Mouse (Mus musculus) lung, postnatal 36 days (tissue): ENCODE results near the gene Ash1l.

Experiments used
- DNase-seq: peaks from one replicate; pipeline ENCODE4 v3.0.0; 2022; ENCODE audit warnings: mixed read lengths

The Ash1l gene

DNA sequence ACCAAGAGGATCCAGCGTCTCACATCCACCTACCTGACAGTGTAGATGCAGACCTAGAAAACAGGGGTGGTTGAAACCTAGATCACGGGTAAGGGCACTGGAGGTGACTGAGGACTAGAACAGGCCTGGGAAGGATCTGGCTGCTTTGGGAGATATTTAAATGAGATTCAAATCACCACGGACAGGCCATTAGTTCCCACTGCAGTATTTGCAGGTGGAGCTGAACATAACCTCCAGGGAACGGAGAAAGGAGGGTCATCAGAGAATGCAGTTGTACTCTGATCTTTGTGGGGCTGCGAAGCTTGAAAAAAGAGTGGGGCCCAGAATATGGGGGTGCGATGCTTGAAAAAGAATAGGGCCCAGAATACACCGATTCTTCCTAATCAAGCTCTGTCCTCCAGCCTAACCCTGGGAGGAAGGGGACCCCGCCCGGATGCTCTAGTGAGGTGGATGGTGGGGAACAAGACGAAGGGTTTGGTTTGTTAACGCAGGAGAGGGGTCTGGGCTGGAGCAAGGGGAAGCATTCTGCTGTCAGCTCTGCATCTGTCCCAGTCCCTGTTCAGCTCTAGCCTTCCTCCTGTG, 142.2 kb downstream of the Ash1l start:
- no peak for DNase-seq

DNA sequence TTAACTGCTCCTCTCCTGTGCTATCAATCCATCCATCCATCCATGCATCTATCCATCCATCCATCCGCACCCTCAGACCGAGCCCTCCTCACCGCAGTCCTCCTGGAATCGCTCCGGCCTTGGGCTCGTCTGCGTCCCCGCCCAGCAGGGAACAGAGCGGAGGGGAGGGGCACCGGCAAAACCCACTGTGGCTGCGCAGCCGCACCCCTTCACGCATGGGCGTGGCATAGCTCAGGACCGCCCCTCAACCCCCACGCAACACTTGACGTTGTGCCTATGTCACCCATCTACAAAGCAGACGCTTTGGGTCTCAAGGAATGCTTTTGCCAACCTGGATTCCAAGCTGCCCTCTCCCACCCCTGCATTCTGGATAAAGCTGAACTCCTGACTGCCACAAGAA, 142.8 kb downstream of the Ash1l start, which contains the start of gene Rusc1:
Rusc1 (minus strand) TSS at position 137 of the 400 bp plus-strand sequence.
- DNase-seq: peak; percentile 93

DNA sequence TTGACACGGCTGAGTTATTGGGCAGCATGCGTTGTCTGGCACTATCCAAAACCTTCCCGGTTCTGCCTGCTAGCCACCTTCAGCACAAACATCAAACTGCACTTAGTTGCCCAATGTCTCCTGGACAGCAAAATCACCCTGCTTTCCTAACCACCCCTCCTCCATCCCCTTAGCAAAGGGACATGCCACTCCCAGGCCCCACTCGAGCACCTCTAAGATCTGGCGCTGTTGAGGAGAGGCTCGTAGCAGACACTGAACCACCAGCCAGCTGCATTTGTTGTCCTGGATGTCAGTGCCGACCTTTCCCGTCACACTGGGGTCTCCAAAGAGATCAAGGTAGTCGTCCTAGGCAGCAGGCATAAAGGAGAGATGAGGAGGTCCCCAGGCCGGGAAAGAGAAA, 143.6 kb downstream of the Ash1l start:
- no peak for DNase-seq

DNA sequence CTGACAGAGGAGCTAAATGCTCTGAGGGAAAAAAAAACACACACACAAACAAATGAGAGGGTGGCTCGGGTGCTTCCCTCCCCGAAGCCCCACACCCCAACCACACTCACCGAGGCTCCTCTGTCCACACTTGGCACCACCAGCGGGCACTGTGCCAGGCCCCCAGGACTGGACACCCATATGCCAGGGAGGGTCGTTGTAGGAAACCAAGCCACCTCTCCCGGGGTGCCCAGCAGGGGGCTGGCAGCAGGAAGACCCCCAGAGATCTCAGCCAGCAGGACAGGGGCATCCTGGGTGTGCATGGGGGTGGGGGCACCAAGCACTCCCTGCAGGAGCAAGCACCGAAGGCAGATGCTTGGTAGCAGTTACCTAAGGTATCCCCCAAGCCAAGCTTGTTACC, 150.4 kb downstream of the Ash1l start, which contains the start of gene Gm43738:
Gm43738 (minus strand) TSS at position 289 of the 400 bp plus-strand sequence.
- no peak for DNase-seq

DNA sequence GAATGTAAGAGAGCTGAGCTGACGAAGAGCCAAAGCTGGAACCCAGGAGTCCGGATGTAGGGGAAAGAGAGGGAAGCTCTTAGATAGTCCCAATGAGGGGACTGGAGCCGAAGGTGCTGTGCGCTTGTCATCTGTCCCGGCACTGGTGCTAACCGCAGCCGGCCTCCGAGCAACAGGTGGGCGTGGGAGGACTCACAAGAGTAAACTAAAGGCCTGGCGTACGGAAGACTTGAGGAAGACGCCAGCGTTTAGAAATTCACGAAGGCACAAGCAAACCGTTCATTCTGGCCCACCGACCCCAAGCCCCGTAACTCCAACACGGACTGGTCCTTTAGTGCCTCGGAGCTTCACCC, 151.0 kb downstream of the Ash1l start:
- DNase-seq: peak; percentile 23

DNA sequence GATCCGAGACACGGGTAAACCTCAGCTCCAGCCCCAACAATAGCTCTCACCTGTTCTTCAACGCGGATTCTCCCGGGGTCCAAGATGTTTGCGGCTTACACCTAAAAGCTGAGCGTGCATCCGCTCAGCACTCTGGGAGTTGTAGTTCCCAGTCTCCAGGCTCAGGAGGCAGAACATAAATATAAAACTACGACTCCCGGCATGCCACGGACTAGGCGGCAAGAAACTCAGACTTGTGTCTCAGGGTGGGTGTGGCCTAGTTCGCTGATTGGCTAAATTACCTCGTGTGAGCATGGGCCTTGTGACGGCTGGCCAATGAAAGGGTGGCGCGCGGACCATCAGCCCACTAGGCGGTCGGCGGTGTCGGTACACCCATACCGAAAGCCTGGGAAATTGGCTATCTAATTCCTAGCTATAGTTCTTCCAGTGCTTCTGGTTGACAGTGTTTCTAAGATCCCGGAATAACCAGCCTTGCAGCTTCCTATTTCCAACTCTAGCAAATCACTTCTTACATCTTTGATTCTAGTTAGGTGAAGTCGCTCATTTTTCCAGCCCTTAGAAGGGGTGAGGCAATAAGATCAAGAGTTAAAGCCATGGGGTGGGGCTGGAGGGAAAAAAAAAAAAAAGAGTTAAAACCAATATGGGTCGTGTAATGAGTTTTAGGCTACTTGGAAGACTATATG, 151.5 kb downstream of the Ash1l start, which contains the start of gene Fdps:
Fdps (minus strand) TSS at position 148 of the 683 bp plus-strand sequence.
- DNase-seq: peak; percentile 100

DNA sequence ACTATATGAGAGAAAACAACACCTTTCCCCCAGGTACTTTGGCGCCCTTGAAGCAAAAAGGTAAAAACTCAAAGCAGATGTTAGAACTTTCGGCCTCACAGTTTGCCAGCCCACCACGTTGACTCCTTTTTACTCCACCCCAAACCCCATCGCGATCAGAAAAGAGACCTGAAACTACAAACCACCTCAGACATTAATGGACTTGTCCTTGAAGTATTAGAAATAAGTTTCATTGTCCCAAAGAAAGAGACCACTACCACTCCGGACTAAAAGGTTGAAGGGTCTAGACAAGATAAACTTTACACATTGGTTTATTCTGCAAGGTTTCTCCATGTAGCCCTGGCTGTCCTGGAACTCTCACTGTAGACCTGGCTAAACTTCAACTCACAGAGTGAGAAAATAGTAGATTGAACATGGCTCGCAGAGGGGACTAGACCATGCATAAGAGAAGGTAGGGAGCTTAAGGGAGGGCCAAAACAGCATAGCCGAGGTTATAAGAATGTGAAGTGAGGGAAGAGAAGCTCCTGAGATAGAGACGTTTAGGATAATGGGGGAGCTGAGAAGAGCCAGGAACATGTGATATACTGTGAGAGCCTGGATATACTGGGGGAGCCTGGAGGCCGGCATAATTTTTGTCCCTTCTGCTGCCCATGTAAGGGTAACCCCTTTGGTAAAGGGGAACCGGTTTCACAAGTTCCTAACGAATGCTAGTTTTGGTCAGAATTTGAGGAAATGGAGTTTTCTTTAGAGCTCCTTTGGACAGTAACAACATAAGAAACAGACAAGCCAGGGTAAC, 152.3 kb downstream of the Ash1l start:
- DNase-seq: no peak

DNA sequence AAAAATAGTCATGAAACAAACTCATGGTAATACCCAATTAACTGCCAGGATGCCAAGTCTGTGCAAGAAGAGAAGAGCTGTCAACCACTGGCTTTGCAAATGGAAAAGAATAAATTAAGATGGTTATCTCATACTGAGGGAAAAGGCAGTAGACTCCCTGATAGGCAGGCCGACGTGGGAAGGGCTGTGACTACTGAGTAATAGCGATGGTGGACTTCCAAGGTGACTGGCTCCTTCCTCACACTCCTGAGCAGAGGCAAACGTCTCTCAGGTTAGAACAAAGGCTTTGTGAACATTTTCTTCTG, 152.8 kb downstream of the Ash1l start:
- no peak for DNase-seq

DNA sequence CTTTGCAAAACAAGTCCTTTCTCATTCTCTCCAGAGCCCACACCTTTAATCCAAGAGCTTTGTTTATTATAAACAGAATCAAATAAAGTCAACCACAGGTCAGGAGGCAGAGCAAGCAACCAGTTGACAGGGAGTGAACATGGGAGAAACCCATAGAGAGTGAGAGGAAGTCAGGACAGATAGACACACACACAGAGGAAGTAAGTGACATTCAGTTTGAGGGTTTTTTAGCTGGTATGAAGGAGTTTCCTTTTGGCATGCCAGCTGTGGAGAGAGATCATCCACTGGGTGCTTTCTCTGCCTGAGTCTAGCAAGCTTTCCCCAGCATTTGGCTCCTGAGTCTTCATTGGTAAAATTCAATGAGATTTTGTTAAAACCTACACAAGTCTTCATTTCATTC, 156.5 kb downstream of the Ash1l start:
- no peak for DNase-seq

DNA sequence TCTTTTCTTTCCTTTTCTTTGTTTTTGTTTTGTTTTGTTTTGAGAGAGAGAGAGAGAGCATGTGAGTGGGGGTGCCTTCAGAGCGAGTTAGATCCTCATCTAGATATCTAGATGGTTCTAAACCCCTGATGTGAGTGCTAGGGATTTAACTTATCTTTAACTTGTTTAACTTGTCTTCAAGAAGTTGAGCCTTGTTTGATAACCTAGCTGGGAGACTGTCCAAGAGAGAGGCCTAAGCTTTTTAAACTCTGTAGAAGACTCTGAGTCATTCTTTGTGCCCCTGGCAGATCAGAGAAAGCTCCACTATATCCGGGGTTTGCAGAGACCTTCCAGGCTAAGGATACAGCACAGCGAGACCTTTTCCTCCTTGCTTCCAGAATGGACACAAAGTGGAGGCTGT, 157.1 kb downstream of the Ash1l start:
- no peak for DNase-seq

GRCm38 (mm10) chr3:89108146-89108545, 157.7 kb downstream of the Ash1l start:
- no peak for DNase-seq

- peak; percentile 30 for DNase-seq
Observed at GRCm38 (mm10) chr3:89113058-89113457, 162.6 kb downstream of the Ash1l start.

DNA sequence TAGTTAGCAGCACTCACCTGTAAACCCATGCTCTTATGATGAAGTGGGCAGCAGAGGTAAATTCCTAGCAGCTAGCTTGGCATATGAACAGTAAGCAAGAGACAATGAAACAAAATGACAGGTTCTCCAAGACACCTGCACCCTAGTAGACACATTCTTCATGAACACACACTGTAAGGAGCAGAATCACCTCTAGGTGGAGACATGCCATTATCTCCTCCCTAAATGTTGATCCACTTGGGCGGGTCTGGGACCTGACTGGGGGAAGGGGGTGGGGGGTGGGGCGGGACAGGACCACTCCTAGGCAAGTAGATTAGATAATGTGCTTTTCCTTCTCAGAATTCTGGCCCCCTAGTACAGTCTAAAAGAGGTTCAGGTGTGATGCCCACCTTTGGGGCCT, 165.1 kb downstream of the Ash1l start:
- DNase-seq: peak; percentile 72

DNA sequence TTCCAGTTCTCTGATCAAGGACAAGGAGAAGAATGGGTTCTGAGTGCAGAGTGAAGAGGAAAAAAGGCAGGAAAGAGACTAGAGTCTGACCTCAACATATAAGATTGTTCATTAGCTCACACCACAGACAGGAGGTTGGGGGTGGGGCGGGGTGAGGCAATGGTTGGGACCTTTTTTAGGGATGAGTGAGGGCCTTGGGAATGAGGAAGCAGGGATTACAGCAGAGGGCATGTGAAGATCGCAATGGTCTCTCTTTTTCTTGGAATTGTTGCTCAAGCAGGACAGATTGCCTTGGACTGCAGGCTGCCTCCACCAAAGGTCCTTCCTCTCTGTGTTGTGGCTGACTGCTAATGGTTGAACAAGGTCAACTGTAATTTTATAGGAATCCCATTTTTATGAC, 172.9 kb downstream of the Ash1l start:
- peak; percentile 58 for DNase-seq

DNA sequence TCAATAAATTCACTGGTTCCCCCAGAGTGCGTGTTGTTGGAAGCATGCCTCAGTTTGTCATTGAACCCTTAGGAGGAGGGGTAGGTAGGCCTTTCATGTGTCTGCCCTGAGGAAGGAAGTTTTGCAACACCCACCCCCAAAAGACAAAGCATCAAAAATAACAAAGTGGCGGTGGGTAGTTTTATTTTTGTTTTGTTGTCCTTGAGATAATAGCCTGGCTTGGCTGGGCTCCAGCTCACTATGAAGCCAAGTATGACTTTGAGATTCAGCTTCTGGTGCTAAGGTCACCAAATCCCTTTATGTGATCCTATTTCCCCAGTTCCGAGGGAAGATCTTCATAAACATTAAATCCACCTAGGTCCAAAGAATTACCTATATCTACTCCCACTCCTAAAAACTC, 173.8 kb downstream of the Ash1l start:
- DNase-seq: no peak

GRCm38 (mm10) chr3:89125981-89126380, 175.6 kb downstream of the Ash1l start:
- DNase-seq: no peak
